Mouse (Mus musculus): ENCODE measurements at regions not wholly inside any gene's neighbourhood (a gene's known extent, or its start where the extent isn't known, plus 50 kb on each side); places are given as distances from the start of the nearest gene placed in this dataset.

- TF ChIP-seq POLR2A (IDR thresholded peaks at IDR 0.05; ENCODE audit: borderline replicate concordance, extremely low read depth, low read depth, low read length) (no peak), CTCF (IDR thresholded peaks at IDR 0.05; ENCODE audit: insufficient read depth, low read length) (no peak)
- H3K4me3 ChIP-seq (replicated peaks; ENCODE audit: extremely low read depth, low read depth, low read length): no peak overlapping the region
- WGBS: 40% methylated on average over 6 of the region's 6 CpGs
- no peaks in the 10 kb centered on the region for H3K4me1 ChIP-seq (ENCODE audit: control insufficient read depth, insufficient read depth, low read length)
- DNase-seq: no peak
Observed at GRCm38 (mm10) chr4:54493074-54493473, 451.8 kb upstream of the Zfp462 start.

GRCm38 (mm10) chr4:54497312-54497994 is 447.4 kb upstream of the Zfp462 start:
- DNase-seq: no peak
- no peak overlapping the region for H3K4me3 ChIP-seq (replicated peaks; ENCODE audit: extremely low read depth, low read depth, low read length)
- H3K4me1 ChIP-seq (ENCODE audit: control insufficient read depth, insufficient read depth, low read length): no peaks in the 10 kb centered on the region
- whole genome bisulfite sequencing: 93% methylated on average over 2 of the region's 2 CpGs
- TF ChIP-seq CTCF (IDR thresholded peaks at IDR 0.05; ENCODE audit: insufficient read depth, low read length): no peak
- TF ChIP-seq POLR2A (IDR thresholded peaks at IDR 0.05; ENCODE audit: borderline replicate concordance, extremely low read depth, low read depth, low read length): no peak

GRCm38 (mm10) chr4:54515934-54516333 is 428.9 kb upstream of the Zfp462 start:
- no peak for TF ChIP-seq CTCF (IDR thresholded peaks at IDR 0.05; ENCODE audit: insufficient read depth, low read length)
- TF ChIP-seq POLR2A (IDR thresholded peaks at IDR 0.05; ENCODE audit: borderline replicate concordance, extremely low read depth, low read depth, low read length): no peak
- 100% methylated on average over 1 of the region's 1 CpGs for WGBS
- no peaks in the 10 kb centered on the region for H3K4me1 ChIP-seq (ENCODE audit: control insufficient read depth, insufficient read depth, low read length)
- no peak for DNase-seq
- H3K4me3 ChIP-seq (replicated peaks; ENCODE audit: extremely low read depth, low read depth, low read length): no peak overlapping the region

- no peak for DNase-seq
- 0 out of 2 replicates have a peak, but pooled peaks cover 2% of the 10 kb centered on the region for H3K4me1 ChIP-seq (ENCODE audit: control insufficient read depth, insufficient read depth, low read length)
- H3K4me3 ChIP-seq (replicated peaks; ENCODE audit: extremely low read depth, low read depth, low read length): no peak overlapping the region
- WGBS: 39% methylated on average over 5 of the region's 5 CpGs
- TF ChIP-seq POLR2A (IDR thresholded peaks at IDR 0.05; ENCODE audit: borderline replicate concordance, extremely low read depth, low read depth, low read length) (no peak), CTCF (IDR thresholded peaks at IDR 0.05; ENCODE audit: insufficient read depth, low read length) (no peak)
Observed at GRCm38 (mm10) chr4:54523283-54523682, 421.6 kb upstream of the Zfp462 start.

- Histone ChIP-seq H3K4me3 (replicated peaks; ENCODE audit: extremely low read depth, low read depth, low read length) (no peak overlapping the region), H3K4me1 (ENCODE audit: control insufficient read depth, insufficient read depth, low read length) (0 out of 2 replicates have a peak, but pooled peaks cover 2% of the 10 kb centered on the region)
- no peak for DNase-seq
- no peak for TF ChIP-seq POLR2A (IDR thresholded peaks at IDR 0.05; ENCODE audit: borderline replicate concordance, extremely low read depth, low read depth, low read length)
- TF ChIP-seq CTCF (IDR thresholded peaks at IDR 0.05; ENCODE audit: insufficient read depth, low read length): no peak
- 59% methylated on average over 5 of the region's 5 CpGs for WGBS
Observed at GRCm38 (mm10) chr4:54526003-54526586, 418.8 kb upstream of the Zfp462 start.

- DNase-seq: no peak
- 0 out of 2 replicates have a peak, but pooled peaks cover 2% of the 10 kb centered on the region for H3K4me1 ChIP-seq (ENCODE audit: control insufficient read depth, insufficient read depth, low read length)
- WGBS: 43% methylated on average over 2 of the region's 2 CpGs
Observed at GRCm38 (mm10) chr4:54527660-54528059, 417.2 kb upstream of the Zfp462 start.

GRCm38 (mm10) chr4:54531739-54532138 is 413.1 kb upstream of the Zfp462 start:
- no peak overlapping the region for H3K4me3 ChIP-seq (replicated peaks; ENCODE audit: extremely low read depth, low read depth, low read length)
- TF ChIP-seq CTCF (IDR thresholded peaks at IDR 0.05; ENCODE audit: insufficient read depth, low read length) (no peak), POLR2A (IDR thresholded peaks at IDR 0.05; ENCODE audit: borderline replicate concordance, extremely low read depth, low read depth, low read length) (no peak)
- 77% methylated on average over 2 of the region's 2 CpGs for WGBS
- no peak for DNase-seq
- 0 out of 2 replicates have a peak, but pooled peaks cover 2% of the 10 kb centered on the region for H3K4me1 ChIP-seq (ENCODE audit: control insufficient read depth, insufficient read depth, low read length)

More at GRCm38 (mm10) chr4:54527660-54528059, 417.2 kb upstream of the Zfp462 start:
- no peak overlapping the region for H3K4me3 ChIP-seq (replicated peaks; ENCODE audit: extremely low read depth, low read depth, low read length)
- no peak for TF ChIP-seq CTCF (IDR thresholded peaks at IDR 0.05; ENCODE audit: insufficient read depth, low read length)
- TF ChIP-seq POLR2A (IDR thresholded peaks at IDR 0.05; ENCODE audit: borderline replicate concordance, extremely low read depth, low read depth, low read length): no peak

- DNase-seq: no peak
- Histone ChIP-seq H3K4me1 (ENCODE audit: control insufficient read depth, insufficient read depth, low read length) (no peaks in the 10 kb centered on the region), H3K4me3 (replicated peaks; ENCODE audit: extremely low read depth, low read depth, low read length) (no peak overlapping the region)
- WGBS: 79% methylated on average over 2 of the region's 2 CpGs
- TF ChIP-seq CTCF (IDR thresholded peaks at IDR 0.05; ENCODE audit: insufficient read depth, low read length) (no peak), POLR2A (IDR thresholded peaks at IDR 0.05; ENCODE audit: borderline replicate concordance, extremely low read depth, low read depth, low read length) (no peak)
Observed at GRCm38 (mm10) chr4:54533846-54534245, 411.0 kb upstream of the Zfp462 start.

GRCm38 (mm10) chr4:54552864-54553618 is 391.8 kb upstream of the Zfp462 start:
- Histone ChIP-seq H3K4me3 (replicated peaks; ENCODE audit: extremely low read depth, low read depth, low read length) (no peak overlapping the region), H3K4me1 (ENCODE audit: control insufficient read depth, insufficient read depth, low read length) (no peaks in the 10 kb centered on the region)
- no peak for TF ChIP-seq CTCF (IDR thresholded peaks at IDR 0.05; ENCODE audit: insufficient read depth, low read length)
- no peak for TF ChIP-seq POLR2A (IDR thresholded peaks at IDR 0.05; ENCODE audit: borderline replicate concordance, extremely low read depth, low read depth, low read length)
- DNase-seq: no peak
- WGBS: 75% methylated on average over 7 of the region's 7 CpGs
